Mouse (Mus musculus) ZHBTc4 (cell line): ENCODE data around the gene Numb.

Source experiments
- DNase-seq: peaks from one replicate; pipeline ENCODE4 v3.0.0-alpha.2; 2011; ENCODE audit warnings: low read depth, low spot score

Numb gene

DNA sequence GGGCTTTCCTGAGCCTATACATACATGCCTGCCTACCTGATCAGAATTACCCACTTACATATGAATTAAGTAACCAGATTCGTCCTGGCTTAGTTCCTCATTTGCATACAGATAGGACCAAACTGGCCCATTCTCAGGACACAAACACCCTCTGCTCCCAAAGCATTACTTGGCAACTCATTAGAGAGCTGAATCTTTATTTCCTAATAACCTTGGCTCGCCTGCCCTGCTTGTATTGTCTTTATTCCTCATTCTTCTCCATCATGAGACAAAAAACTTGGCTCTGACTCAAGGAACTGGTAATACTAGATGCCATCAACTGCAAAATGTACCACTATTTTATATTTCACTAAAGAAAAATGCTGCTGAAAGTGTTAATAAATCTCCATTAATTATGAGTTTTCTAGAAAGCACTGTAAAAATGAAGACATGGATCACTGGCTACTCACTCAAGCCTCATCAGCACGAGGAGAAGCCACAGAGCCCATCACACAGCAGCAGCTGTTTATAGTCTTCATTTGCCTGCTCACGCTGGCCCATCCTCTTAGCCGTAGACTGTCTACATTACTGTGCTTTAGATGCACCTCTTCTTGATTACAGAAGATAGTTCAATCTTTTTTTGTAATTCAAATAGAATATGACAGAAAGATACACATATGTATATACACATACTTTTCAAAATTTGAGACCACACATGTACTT, 69.1 kb downstream of the Numb start:
- no peak for DNase-seq

DNA sequence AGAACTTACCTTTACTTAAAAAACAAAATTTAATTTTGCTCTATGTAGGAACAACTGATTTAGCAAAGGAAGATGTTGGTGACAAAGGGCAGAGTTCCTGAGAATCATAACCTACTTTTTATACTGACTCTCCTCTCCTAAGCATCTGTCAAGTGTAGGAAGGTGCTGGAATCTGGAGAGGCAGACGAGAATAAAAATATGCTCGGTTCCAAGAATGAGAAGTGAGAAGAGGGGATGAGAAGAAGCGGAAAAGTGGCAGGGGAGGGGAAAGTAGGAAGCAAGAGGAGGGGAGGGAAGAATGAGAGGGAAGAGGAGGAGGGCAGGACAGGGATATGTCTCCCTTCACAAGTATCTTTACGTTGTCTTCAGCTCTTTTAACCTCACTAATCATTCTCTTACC, 71.4 kb downstream of the Numb start:
- DNase-seq, result no peak

DNA sequence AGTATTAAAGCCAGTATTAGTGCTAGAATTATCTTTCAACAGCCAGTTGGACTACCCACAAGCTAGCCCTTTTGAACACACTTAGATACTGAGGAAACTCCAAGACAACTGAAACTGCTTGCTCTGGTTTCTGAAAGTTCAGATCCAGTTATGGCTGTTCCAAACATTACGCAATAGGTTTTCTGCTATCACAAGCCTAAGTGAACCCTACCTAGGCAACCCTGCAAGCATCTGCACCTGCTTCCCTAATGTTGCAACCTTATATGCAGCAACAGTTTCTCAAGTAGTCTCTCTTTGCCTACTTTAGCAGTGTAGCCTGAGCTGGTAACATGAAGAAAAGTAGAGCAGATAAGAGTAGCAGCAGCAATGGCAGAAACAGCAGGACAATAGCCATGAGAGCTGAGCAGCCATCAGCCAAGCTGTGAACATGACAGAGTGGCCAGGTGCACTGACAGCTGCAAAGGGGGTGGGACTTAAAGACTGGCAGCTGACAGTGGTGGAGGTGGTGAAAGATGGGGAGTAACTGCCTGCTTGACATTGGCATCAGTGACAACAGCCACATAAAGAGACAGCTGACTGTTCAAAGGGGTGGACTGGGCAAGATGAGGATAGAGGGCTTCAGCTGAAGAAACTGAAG, 73.0 kb downstream of the Numb start:
- no peak for DNase-seq

DNA sequence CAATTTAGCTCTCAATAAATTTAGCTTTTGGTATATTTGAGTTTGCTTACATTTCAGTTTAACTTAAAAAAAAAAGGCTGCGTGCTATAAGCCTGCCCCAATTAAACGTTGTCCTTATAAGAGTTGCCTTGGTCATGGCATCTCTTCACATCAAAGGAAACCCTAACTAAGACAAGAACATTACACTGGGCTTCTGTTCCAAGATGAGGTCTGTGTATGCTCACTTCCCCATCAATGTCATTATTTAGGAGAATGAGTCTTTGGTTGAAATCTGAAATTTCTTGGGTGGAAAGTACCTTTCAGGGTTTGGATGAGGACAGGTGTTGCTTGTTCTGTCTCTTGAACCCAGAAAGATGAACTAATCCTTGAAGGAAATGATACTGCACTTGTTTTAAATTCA, 73.9 kb downstream of the Numb start:
- no peak for DNase-seq

DNA sequence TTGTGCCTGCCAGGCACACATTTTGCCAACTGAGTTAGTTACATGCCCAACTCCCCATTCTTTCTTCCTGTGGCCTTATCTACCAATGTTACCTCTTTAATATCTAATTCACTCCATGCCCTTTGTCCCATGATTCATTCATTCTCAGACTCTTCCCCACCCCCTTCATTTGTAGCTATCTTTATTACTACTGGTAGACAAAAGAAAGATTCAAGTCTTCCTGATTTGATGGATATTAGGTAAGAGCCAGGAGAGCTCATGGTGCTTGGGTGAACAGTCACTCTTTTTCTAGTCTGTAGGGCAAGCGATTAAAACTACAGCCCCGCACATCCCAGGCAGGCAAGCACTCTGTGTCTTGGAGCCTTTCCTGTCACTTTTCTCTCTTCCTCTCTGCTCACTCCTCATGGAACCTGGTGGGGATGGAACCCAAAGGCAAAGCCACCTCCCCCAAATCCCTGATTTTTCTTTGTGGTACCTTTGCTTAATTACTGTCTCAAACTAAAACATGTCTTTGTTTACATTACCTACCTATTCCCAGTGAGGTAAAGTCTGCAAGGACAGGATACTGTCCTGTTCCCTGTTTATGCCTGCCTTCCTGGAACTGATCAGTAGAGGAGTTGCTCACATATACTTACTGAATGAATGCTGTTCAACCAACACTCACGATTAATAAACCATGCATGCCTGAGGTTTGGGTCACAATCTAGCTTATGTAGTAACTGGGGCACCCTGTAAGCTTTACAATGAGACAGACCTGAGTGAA, 78.9 kb downstream of the Numb start:
- DNase-seq, result no peak

DNA sequence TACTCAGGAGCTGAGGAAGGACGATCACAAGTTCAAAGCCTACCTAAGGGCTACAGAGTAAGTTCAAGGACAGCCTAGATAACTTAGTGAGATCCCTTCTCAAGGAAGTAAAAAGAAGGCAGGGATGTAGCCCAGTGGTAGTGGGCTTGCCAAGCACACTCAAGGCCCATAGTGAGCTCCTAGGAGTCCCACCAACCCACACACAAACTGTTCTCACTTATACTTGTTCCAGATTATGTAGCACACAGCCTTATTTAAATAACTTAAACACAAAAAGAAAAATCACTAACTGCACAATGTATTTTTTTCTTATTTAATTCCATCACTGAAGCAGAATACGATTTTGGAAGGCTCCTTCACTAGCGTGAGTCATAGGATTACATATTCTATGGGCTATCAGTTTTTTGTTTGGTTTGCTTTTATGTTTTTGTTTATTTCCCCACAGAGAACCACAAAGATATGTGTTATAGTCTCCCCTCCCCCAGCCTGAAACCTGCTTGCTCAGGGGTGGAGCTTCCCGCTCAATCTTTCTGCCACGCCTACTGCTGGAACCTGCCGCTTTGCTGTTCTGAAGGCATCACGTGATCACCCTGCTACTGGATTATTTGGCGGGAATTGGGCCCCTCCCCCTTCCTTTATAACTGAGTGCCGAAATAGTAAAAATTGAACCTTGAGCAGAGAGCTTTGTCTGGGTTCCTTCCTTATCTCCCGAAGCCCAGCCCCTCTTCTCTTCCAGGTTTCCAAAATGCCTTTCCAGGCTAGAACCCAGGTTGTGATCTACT, 80.1 kb downstream of the Numb start:
- DNase-seq, result peak; percentile 61

DNA sequence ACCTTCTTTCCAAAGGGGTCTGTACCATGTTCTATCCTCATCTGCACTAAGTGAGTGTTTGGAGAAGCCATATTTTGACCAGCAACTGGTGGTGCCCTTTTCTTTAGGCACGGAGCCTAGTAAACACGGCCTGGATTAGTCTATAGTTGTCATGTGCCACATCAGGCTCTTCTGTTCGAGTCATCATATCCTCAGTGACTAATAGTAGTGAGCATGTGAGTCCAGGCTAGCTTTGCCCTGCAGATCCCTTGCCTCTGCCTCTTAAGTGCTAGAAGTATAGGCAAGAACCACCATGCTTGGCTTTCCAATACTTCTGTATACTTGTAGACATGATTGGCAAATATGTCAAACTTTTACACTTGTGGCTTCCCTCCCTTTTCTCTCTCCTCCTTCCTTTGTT, 87.8 kb downstream of the Numb start:
- no peak for DNase-seq

DNA sequence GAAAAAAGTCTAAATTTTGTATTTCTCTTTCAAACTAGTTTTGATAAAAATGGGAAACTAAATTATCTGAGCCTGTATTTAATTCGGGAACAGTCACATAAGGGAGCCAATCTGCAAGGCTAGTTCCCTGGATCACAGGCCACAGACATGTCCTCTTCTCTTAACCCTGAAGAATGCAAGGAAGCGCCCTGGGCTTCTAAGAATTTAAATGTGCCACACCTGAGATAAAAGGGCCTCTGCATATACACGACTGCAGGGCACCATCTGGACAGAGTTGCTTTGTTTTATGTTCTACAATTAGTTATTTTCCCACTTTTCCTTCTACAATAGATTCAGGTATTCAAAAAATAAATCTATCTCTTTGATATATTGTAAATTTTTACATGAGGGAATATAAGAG, 91.3 kb downstream of the Numb start:
- DNase-seq, result no peak

DNA sequence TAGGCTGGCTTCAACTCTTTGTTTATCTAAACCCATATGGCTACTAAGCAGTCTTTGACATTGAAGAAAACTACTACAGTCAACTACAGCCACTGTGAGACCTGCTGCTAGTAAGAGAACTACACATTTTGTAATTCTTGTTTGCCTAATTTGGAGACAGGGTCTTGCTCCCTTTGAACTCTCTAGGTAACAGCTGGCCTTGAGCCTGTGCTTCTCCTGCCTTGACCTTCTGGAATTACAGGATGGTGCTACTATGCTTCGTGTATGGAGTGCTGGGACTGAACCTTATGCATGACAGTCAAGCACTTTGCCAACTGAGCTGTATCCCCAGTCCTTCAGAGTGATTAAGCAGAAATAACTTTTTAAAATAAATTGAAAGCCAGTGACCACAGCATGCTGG, 105.1 kb downstream of the Numb start:
- DNase-seq, result no peak

DNA sequence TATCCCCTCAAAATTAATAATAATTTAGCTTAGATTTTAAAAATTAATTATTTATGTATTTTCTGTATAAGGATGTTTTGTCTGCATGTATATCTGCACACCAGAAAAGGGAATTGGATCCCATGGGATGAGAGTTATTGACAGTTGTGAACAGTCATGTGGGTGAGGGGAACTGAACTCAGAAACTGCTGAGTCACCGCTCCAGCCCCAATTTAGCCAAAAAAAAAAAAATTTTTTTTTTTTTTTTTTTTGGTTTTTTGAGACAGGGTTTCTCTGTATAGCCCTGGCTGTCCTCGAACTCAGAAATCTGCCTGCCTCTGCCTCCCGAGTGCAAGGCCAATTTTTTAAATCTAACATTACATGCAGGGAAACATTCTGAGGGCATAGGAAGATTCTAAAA, 109.8 kb downstream of the Numb start:
- DNase-seq, result no peak

DNA sequence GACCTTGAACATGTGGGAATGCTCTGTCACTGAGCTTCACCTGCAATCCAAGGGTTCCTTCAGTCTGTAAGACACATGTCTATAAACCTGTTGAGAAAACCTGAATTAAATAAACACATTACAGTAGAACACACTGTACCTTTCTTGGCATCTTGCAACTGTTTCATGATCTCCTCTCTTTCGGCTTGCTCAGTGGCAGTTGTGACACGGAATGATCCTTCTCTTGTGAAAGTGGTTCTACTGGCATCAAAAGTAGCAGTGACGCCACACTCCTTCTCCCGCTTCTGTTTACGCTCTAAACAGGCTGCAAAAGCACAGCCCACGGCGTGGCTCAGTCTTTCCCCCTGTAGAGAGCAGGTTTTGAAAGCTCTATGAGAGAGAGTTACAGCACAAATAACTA, 118.1 kb downstream of the Numb start:
- no peak for DNase-seq

DNA sequence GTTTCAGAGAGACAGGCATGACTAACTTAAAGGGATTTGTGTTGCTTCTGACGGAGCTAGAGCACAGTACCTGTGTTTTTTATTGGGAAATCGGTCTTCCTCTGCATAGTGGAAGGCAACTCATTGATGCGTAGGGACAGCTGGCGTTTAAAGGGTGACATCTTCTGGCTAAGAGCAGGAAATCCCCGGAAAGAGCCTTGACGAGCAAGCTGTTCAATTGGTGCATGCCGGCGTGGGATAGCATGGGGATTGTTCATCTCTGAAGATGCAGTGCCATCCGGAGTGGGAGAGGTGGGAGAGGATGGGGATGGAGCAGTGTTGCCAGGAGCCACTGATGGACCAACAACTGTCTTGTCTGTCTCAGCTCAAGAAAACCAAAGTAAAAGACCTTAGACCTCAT, 120.8 kb downstream of the Numb start:
- DNase-seq, result peak; percentile 22

DNA sequence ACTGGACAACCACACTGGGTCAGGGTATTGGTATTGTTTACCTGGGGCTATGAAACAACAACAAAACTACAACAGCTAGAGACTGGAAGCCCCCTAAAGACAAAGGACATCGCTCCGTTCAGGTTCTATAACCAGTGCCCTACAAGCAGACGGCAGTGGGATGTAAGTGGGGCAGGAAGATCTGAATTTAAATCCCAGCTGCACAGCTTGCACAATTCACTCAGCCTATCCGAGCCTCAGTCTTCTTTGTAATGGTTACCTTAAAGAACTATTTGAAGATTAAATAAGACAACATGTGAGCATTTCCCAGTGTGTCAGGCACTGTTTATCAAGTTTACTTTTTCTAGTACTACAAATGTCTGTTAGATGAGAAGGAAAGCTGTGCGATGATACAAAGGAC, 123.4 kb downstream of the Numb start:
- DNase-seq, result no peak

DNA sequence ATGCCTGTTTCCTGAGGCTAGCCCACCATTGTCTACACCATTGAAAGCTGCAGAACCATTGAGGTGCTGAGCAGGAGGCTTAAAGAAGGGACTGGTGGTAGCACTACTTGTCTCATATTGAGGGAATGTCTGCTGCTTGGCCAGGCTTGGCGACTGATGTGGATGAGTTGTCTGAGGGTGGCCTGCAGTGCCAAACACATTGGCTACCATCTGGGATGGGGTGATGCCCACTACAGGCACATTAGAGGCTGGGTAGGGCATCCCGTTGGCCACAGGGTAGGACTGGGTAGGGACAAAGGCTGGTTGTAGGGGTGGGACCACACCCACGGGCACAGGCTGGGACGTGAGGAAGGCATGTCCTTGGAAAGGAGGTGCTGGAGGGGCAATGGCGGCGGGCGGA, 126.1 kb downstream of the Numb start:
- DNase-seq, result no peak

DNA sequence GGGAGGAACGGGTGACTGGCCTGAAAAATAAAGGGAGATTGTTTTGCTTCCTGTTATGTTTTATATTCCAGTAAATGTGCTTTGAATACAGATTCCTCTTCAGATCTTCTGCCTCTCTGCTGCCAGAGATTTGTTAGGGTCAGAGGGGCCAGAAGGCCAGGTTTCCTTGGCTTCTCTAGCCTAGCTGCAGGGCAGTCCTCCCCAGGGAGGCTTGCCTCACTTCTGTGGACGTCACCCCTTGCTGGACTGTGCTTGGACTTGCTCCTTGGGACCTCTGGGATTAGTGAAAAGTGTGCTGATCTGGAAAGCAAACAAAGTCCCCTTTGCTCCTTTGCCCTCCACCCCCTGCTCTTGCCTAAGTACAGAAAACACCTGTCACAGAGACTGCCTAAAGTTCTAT, 126.7 kb downstream of the Numb start:
- DNase-seq, result no peak

DNA sequence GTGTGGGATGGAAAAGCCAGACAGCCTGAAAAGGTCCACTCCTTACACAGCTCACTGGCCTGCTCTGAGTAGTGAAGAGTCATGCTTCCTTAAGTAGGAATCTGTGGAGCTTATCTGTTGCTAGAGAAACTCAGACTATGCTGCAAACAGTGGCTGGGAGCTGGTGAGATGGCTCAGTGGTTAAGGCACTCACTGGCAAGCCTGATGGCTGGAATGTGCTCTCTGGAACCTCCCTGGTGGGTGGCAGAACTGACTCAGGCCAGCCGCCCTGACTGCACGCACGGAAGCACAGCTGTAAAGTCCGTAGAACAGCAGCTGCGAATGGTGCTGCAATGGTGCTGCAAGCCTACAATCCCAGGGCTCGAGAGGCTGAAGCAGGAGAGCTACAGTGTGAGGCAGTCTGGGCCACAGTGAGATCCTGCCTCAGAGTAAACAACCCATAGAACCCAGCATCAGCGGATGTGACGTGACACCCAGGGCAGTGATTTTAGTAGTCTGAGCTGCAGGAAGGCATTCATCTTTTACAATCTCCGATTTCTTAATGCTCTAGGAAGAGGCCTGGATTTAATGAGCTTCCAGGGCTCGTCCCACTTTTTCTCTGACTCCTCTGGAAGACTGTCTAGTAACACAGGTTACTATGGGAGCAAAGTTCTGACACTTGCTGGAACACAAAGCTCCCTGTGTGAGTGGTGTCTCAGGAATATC, 128.9 kb downstream of the Numb start:
- DNase-seq, result no peak

DNA sequence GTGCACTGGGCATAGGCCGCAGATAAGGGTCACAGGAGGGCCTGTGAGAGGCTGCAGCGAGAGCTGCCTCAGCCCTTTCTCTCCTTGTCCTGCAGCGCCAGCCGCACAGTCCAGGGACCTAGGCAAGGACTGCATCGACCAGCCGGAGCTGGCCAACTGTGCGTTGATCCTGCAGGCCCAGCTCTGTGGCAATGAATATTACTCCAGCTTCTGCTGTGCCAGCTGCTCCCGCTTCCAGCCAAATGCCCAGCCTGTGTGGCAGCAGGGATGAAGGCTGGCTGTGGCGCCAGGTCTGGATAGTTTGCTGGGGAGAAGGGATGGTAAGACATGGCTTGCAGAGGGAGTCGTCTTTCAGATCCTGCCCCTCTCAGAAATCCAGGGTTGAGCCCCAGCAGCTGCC, 130.0 kb downstream of the Numb start:
- DNase-seq, result no peak

DNA sequence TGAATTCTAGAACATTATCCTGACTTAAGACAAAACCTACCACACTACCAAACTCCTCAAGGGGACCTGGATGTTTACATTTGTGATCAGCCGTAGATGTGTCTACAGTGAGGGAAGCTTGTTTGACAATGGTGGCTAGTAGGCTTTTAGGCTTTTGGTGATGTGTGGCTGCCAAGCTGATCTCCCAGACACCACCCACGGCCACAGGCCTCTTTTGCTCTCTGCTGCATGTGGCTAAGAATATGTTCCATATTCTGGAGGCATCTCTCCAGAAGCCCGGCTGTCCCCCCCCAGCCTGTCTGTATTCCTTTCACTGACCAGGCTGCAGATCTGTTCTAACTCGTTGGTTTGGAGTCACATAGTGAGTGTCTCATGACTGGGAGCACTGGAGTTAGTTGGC, 131.0 kb downstream of the Numb start:
- no peak for DNase-seq

DNA sequence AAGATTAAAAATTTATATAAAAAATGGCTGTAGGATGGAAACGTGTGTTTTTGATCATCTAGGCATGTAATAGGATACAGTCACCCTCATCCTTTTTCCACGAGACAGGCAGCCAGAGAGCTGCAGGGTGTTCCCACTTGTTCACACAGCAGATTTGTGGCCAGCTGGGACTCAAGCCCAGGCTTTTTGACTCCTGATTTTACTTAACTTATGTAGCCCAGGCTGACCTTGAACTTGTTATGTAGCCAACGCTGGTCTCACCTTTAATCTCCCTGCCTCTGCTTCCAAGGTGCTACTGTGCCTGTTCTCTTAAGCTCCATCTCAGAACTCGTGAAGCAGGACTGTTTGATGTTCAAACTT, 132.0 kb downstream of the Numb start:
- DNase-seq, result no peak

DNA sequence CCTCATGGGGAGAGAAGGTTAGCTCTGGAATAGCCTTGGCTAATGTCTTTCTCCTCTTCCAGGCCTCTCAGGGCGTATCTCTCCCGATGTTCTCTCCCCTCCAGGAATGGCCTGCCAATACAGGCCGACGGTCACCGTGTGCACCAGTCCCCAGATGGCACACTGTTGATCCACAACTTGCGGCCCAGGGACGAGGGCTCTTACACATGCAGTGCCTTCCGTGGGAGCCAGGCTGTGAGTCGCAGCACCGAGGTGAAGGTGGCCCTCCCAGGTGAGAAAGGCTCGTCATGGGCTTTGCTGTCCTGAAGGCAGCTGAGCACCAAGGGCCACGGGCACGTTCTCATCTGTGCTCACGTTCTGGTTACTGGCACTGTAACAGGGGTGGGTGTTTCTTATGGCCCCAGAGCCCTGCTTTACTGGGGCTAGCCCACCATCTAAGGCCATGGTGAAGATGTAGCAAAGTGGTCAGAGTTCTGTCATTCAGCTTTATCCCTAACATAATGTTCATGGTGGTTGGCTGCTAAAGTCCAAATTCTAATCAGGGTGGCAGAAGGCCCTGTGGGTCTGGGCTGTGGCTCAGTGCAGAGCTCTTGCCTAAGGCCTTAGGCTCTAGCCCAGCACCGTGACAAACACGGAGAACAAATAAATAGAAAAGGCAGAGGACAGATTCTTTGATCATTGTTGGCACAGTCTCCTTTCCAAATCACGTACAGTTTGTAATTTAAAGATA, 132.5 kb downstream of the Numb start:
- no peak for DNase-seq

DNA sequence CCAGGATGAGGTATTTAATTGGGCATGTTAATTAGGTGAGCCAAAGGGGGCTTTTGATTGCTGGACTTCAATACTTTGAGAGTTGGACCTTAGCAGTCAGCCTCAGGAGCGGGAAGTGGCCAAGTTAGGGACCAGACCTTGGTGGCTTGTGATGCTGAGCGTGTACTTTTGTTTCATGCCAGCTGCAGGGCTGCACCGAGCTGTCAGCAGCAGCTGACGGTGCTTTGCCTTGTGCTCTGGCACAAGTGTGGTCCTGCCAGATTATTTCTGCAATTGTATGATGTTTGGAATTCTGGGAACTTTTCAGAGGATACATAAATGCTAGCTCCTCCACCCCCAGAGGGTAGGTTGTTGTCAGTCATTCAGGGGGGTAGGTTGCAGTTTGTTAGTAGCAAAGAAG, 136.4 kb downstream of the Numb start:
- no peak for DNase-seq
